Mouse (Mus musculus) left cerebral cortex, postnatal 14 days (tissue): Measurements from ENCODE around the gene Erap1. TPM values are rescaled to one million over a fixed set of nuclear protein-coding genes. Genes with fewer than 3 reads are reported as not detected.

Experiments
- total RNA-seq, 2 experiments: library from RNA; stranded (reverse); gene quantifications; 2 replicates each; pipeline ENCODE4 v1.2.3; 2021

Erap1 gene
- total RNA-seq, 2 experiments from 2014 or later: 6.4 to 15.7 TPM

Other genes starting within 250 kb of the Erap1 start
- 1 to 10 TPM; 3.5 to 4.9 TPM for gene Zfp72, start 248.7 kb upstream of the Erap1 start, total RNA-seq
- 100 to 1,000 TPM; 268 to 279 TPM for gene Ftl1-ps1, start 239.9 kb upstream of the Erap1 start, total RNA-seq
- gene Zfp825, start 145.6 kb upstream of the Erap1 start, total RNA-seq: 1 to 10 TPM; 6.3 to 6.8 TPM
- 1 to 10 TPM; 7.0 to 7.1 TPM for gene Cast, start 169.2 kb downstream of the Erap1 start, total RNA-seq